Mouse (Mus musculus) cerebellum, adult 11 months (tissue): Measurements from ENCODE around the gene Wee1.
"Not testable (repeated sequence)": the region's sequence is repeated elsewhere in the genome, so short reads cannot be mapped to it uniquely, and the experiment has no call there.

Source experiments
- DNase-seq: peaks from one replicate; pipeline ENCODE4 v3.0.0; 2022

Wee1 gene

GRCm38 (mm10) chr7:110121516-110122288, at the start of gene Wee1:
TSS of gene Wee1 (plus strand) at chr7:110122046.
- peak; percentile 99 for DNase-seq

GRCm38 (mm10) chr7:110078168-110078567, 43.7 kb upstream of the Wee1 start:
- DNase-seq, result no peak

GRCm38 (mm10) chr7:110083386-110084165, 38.3 kb upstream of the Wee1 start:
- DNase-seq, result peak; percentile 41

GRCm38 (mm10) chr7:110085217-110085616, 36.6 kb upstream of the Wee1 start:
- no peak for DNase-seq

GRCm38 (mm10) chr7:110087914-110088313, 33.9 kb upstream of the Wee1 start:
- no peak for DNase-seq

GRCm38 (mm10) chr7:110091670-110092069, 30.2 kb upstream of the Wee1 start:
- peak; percentile 4 for DNase-seq

GRCm38 (mm10) chr7:110096332-110096731, 25.5 kb upstream of the Wee1 start:
- no peak for DNase-seq

- DNase-seq, result no peak
Measured at GRCm38 (mm10) chr7:110097106-110097793, 24.6 kb upstream of the Wee1 start.

GRCm38 (mm10) chr7:110100854-110101253, 21.0 kb upstream of the Wee1 start:
- DNase-seq, result no peak

- DNase-seq, result no peak
Measured at GRCm38 (mm10) chr7:110101266-110101665, 20.6 kb upstream of the Wee1 start.

GRCm38 (mm10) chr7:110105041-110105440, 16.8 kb upstream of the Wee1 start:
- no peak for DNase-seq

GRCm38 (mm10) chr7:110106633-110107032, 15.2 kb upstream of the Wee1 start:
- DNase-seq, result no peak

- DNase-seq, result not testable (repeated sequence)
Measured at GRCm38 (mm10) chr7:110108524-110108923, 13.3 kb upstream of the Wee1 start.

GRCm38 (mm10) chr7:110108967-110109610, 12.8 kb upstream of the Wee1 start:
- DNase-seq, result no peak

- DNase-seq, result no peak
Measured at GRCm38 (mm10) chr7:110110061-110110656, 11.7 kb upstream of the Wee1 start.

- DNase-seq, result no peak
Measured at GRCm38 (mm10) chr7:110114699-110115098, 7.1 kb upstream of the Wee1 start.

GRCm38 (mm10) chr7:110116731-110117291, 5.0 kb upstream of the Wee1 start:
- DNase-seq, result no peak

GRCm38 (mm10) chr7:110118448-110118847, 3.4 kb upstream of the Wee1 start:
- DNase-seq, result no peak

GRCm38 (mm10) chr7:110120157-110120784, 1.6 kb upstream of the Wee1 start:
- no peak for DNase-seq

- DNase-seq, result no peak
Measured at GRCm38 (mm10) chr7:110121162-110121515, 707 bp upstream of the Wee1 start.

GRCm38 (mm10) chr7:110122289-110122564, 381 bp downstream of the Wee1 start:
- DNase-seq, result no peak
